Mouse (Mus musculus) spleen, postnatal 0 days (tissue): ENCODE measurements around the gene Rasl10b. TPM values are rescaled to one million over a fixed set of nuclear protein-coding genes. Genes with fewer than 3 reads are reported as not detected.

Experiments
- polyA plus RNA-seq: library from polyadenylated mRNA; unstranded; fragments of >200 nt; fragmentation: Nextera tagmentation; extraction: Ambion mirVana; gene quantifications from 2 replicates; pipeline ENCODE4 v1.2.1, GENCODE M21; 2015

Rasl10b gene
- 0.54 and 0.63 TPM in 2 replicates for polyA plus RNA-seq

DNA sequence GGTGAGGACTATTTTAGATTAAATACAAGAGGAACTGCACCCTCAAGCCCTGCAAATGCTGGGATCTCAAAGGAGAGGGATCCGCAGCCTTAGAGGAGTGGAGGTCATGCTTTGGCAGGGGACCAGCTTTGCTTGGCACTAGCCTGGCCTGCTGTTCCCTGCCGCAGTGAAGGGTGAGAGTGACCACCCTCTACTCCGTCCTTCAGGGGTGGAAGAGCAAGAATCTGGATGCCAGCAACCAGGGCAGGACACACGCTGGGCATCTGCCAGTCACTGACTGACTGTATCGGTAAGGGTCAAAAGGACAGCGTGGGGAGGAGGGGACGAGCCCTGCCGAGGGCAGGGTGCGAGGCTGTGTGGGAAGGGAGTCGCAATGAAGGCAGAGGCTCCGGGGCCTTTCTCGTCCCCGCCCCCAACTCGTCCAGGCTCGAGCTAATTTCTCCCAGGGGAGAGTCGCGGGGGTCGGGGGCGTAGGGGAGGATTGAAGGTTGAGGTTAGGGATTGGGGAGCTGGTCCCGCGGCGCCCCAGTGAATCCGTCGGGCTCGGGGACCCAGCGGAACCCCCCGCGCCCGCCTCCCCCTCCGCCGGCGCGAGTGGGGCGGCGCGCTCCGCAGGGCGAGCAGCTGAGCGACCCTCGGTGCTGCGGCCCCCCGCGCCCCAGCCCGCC, at the start of gene Rasl10b:
Gene Rasl10b, plus strand, starts transcription at position 51 of the 668 bp plus-strand sequence.

DNA sequence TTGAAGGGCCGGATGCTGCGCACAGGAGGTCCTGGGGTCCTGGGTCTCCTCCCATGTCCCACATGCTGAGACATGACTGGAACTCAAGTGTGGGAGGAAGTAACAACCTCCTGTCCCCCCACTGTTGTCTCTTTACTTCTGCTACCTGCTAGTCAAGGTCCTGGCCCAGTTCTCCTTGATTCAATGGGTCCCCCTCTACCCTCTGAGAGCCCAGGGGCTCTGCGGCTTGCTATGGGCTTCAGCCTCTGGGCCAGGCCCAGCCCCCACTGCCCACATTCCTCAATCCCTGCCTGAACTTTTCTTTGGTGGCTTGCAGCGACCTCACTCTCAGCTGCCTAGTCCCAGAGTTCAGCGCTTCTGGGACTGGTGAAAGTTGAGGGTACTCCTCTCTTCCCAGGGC, 20.4 kb downstream of the Rasl10b start, which contains the start of gene Gas2l2:
Gene Gas2l2, minus strand, starts transcription at position 101 of the 400 bp plus-strand sequence.

DNA sequence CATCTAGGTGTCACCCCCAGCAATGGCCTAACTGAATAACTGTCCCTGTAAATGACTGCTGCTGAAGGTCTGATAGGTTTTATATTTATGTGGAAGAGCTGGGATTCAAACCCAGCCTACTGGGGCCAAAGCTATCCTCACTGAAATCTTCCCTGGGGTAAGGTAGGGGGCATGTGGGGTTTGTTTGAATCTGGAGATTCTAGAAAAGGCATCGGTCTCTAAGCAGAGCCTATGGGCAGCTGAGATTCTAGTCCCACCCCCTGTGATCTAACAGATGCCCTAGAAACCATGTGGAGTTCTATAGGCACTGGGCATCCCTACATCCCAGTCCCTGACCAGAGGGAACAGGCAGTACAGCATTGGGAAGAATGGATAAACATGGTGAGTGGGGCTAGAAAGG, 28.4 kb downstream of the Rasl10b start, which contains the start of gene 1700020L24Rik:
Gene 1700020L24Rik, plus strand, starts transcription at position 301 of the 400 bp plus-strand sequence.

DNA sequence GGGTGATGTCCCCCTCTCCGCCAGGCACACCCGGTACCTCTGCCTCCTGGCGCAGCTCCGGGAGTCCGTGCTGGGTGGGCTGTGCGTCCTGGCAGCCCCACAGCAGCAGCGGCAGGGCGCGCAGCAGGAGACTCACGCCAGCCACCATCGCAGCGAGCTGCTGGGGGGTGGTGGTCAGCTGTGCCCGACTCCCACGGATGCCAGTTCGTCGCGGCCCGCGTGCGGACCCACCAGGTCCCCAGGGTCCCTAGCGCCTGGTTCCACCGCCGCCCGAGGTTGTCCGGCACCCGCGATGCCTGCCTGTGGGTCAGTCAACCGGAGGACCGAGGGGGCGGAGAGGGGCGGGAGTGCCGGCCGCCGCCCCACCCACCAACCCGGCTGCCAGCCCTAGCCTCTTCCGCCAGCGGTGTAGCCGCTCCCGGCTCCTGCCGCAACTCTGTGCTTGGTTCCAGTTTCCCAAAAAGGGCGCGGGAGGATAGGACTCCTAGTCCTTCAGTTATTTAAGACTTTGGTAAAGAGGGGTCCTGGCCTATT, 53.8 kb downstream of the Rasl10b start, which contains the start of gene Mmp28:
Gene Mmp28, minus strand, starts transcription at position 361 of the 534 bp plus-strand sequence.

Other genes starting within 250 kb of the Rasl10b start
- 15.7 and 22.2 TPM in 2 replicates for gene Slfn4, start 234.0 kb upstream of the Rasl10b start, polyA plus RNA-seq
- gene Slfn3, start 217.8 kb upstream of the Rasl10b start, polyA plus RNA-seq: 2.5 and 2.9 TPM in 2 replicates
- gene Slfn14, start 122.4 kb upstream of the Rasl10b start, polyA plus RNA-seq: 24.4 and 25.7 TPM in 2 replicates
- gene Ap2b1, start 110.1 kb upstream of the Rasl10b start, polyA plus RNA-seq: 17.3 and 18.6 TPM in 2 replicates
- gene Pex12, start 106.6 kb upstream of the Rasl10b start, polyA plus RNA-seq: 5.9 and 6.4 TPM in 2 replicates
- not detected in 2 replicates for gene Gas2l2, start 20.3 kb downstream of the Rasl10b start, polyA plus RNA-seq
- 3.9 and 5.7 TPM in 2 replicates for gene 1700020L24Rik, start 28.5 kb downstream of the Rasl10b start, polyA plus RNA-seq
- gene Mmp28, start 53.9 kb downstream of the Rasl10b start, polyA plus RNA-seq: 2.6 and 4.9 TPM in 2 replicates
- 5.4 and 7.4 TPM in 2 replicates for gene Taf15, start 63.9 kb downstream of the Rasl10b start, polyA plus RNA-seq
- gene Heatr9, start 113.0 kb downstream of the Rasl10b start, polyA plus RNA-seq: not detected in 2 replicates
- 16.8 and 30.0 TPM in 2 replicates for gene Ccl5, start 121.4 kb downstream of the Rasl10b start, polyA plus RNA-seq
- gene Ccl9, start 169.5 kb downstream of the Rasl10b start, polyA plus RNA-seq: 16.5 and 24.8 TPM in 2 replicates
- 117 and 129 TPM in 2 replicates for gene Ccl6, start 183.9 kb downstream of the Rasl10b start, polyA plus RNA-seq
- gene Rpl9-ps1, start 236.5 kb downstream of the Rasl10b start, polyA plus RNA-seq: not detected in 2 replicates
- 1.4 and 2.3 TPM in 2 replicates for gene Ccl3, start 240.2 kb downstream of the Rasl10b start, polyA plus RNA-seq